Mouse (Mus musculus): ENCODE results near the gene Zbtb9. TPM values are rescaled to one million over a fixed set of nuclear protein-coding genes. Genes with fewer than 3 reads are reported as not detected.
A peak's percentile ranks its signal among the peaks of the same experiment; 100 is the strongest.

The Zbtb9 gene
- total and polyA plus RNA-seq, 2 experiments from 2014 or later, result 6.6 to 16.1 TPM

- Histone ChIP-seq H3K4me3 (ENCODE audit: low read depth, low read length) (no peak overlapping the region), H3K36me3 (ENCODE audit: insufficient read depth, low read length) (no peaks in the 10 kb centered on the region), H3K9ac (replicated peaks; ENCODE audit: low read length, poor library complexity, severe bottlenecking) (no peak overlapping the region), H3K27me3 (ENCODE audit: insufficient read depth, low read length) (no peaks in the 10 kb centered on the region), H3K9me3 (ENCODE audit: low read length) (no peaks in the 10 kb centered on the region), H3K27ac (ENCODE audit: low read depth, low read length) (no peak overlapping the region), H3K4me1 (ENCODE audit: insufficient read depth, low read length) (no peaks in the 10 kb centered on the region), H3K4me2 (ENCODE audit: low read depth, low read length, poor library complexity, severe bottlenecking) (no peak overlapping the region)
- 40% methylated on average over 9 of the region's 9 CpGs for WGBS
- ATAC-seq (ENCODE audit: low FRiP score) (no peak), DNase-seq (ENCODE audit: low spot score) (peak; percentile 17)
- peak; percentile 75 for TF ChIP-seq CTCF (IDR thresholded peaks at IDR 0.05)
Observed at GRCm38 (mm10) chr17:27004431-27004830, 31.5 kb downstream of the Zbtb9 start.

DNA sequence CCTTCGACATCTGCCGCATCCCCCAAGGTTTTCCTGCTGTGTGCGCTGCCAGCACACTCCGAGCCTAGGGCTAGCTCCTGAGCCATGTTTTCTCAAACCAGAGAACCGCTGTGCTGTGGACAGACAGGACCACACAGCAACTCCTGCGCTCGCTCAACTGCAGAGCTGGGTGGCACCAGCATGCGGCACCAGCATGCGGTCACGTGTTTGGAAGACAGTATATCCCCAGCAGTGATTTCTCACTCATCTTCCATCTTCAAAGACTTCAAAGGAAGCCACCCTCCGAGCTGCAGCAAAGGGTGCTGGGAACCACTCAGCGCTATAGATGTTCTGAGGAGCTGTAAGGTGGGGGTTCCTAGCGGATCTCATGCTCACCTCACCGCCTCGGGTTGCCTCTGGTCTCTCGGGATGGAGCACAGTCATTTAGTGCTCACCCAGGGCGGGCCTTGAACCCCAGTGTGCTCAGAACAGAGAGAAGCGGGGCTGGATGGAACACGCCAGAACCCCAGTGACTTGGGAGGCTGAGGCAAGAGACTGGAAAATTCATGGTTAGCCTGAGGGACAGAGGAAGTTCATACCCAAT is 32.0 kb downstream of the Zbtb9 start:
- H3K4me3 ChIP-seq (ENCODE audit: low read depth, low read length), result no peak overlapping the region
- H3K4me1 ChIP-seq (ENCODE audit: insufficient read depth, low read length), result no peaks in the 10 kb centered on the region
- H3K27ac ChIP-seq (ENCODE audit: low read depth, low read length), result no peak overlapping the region
- no peaks in the 10 kb centered on the region for H3K27me3 ChIP-seq (ENCODE audit: insufficient read depth, low read length)
- no peaks in the 10 kb centered on the region for H3K36me3 ChIP-seq (ENCODE audit: insufficient read depth, low read length)
- no peaks in the 10 kb centered on the region for H3K9me3 ChIP-seq (ENCODE audit: low read length)
- no peak for ATAC-seq (ENCODE audit: low FRiP score)
- H3K9ac ChIP-seq (replicated peaks; ENCODE audit: low read length, poor library complexity, severe bottlenecking), result no peak overlapping the region
- no peak overlapping the region for H3K4me2 ChIP-seq (ENCODE audit: low read depth, low read length, poor library complexity, severe bottlenecking)
- WGBS, result 42% methylated on average over 19 of the region's 19 CpGs
- no peak for TF ChIP-seq CTCF (IDR thresholded peaks at IDR 0.05)
- no peak for DNase-seq (ENCODE audit: low spot score)

GRCm38 (mm10) chr17:27005644-27006043 is 32.7 kb downstream of the Zbtb9 start:
- Histone ChIP-seq H3K4me2 (ENCODE audit: low read depth, low read length, poor library complexity, severe bottlenecking) (no peak overlapping the region), H3K4me1 (ENCODE audit: insufficient read depth, low read length) (no peaks in the 10 kb centered on the region), H3K27me3 (ENCODE audit: insufficient read depth, low read length) (no peaks in the 10 kb centered on the region), H3K9ac (replicated peaks; ENCODE audit: low read length, poor library complexity, severe bottlenecking) (no peak overlapping the region), H3K27ac (ENCODE audit: low read depth, low read length) (no peak overlapping the region), H3K9me3 (ENCODE audit: low read length) (no peaks in the 10 kb centered on the region), H3K4me3 (ENCODE audit: low read depth, low read length) (no peak overlapping the region), H3K36me3 (ENCODE audit: insufficient read depth, low read length) (no peaks in the 10 kb centered on the region)
- DNase-seq (ENCODE audit: low spot score) (no peak), ATAC-seq (ENCODE audit: low FRiP score) (no peak)
- WGBS, result 67% methylated on average over 11 of the region's 11 CpGs
- TF ChIP-seq CTCF (IDR thresholded peaks at IDR 0.05), result no peak

DNA sequence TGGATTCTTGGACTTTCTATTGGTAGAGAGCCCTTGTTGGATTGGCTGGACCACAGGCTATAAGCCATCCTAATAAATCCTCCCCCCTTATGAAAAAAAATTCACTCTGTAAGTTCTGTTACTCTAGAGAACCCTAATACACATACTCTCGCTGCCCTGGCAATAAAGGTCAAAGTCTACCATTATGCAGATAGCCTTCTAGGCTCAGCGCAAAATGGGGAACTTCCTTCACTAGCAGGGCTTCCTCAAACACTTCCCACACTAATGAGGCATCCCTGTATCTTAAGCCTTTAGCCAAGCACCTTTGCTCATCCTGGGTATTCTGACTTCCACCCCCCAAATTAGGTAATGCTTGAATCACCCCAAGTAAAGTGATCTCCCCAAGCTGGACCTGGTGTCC is 35.3 kb downstream of the Zbtb9 start:
- 80% methylated on average over 2 of the region's 2 CpGs for WGBS
- ATAC-seq (ENCODE audit: low FRiP score) (no peak), DNase-seq (ENCODE audit: low spot score) (no peak)
- H3K27ac ChIP-seq (ENCODE audit: low read depth, low read length), result no peak overlapping the region
- no peaks in the 10 kb centered on the region for H3K36me3 ChIP-seq (ENCODE audit: insufficient read depth, low read length)
- no peak overlapping the region for H3K4me2 ChIP-seq (ENCODE audit: low read depth, low read length, poor library complexity, severe bottlenecking)
- H3K9me3 ChIP-seq (ENCODE audit: low read length), result no peaks in the 10 kb centered on the region
- H3K27me3 ChIP-seq (ENCODE audit: insufficient read depth, low read length), result no peaks in the 10 kb centered on the region
- H3K4me3 ChIP-seq (ENCODE audit: low read depth, low read length), result no peak overlapping the region
- no peak for TF ChIP-seq CTCF (IDR thresholded peaks at IDR 0.05)
- H3K9ac ChIP-seq (replicated peaks; ENCODE audit: low read length, poor library complexity, severe bottlenecking), result no peak overlapping the region
- H3K4me1 ChIP-seq (ENCODE audit: insufficient read depth, low read length), result no peaks in the 10 kb centered on the region

DNA sequence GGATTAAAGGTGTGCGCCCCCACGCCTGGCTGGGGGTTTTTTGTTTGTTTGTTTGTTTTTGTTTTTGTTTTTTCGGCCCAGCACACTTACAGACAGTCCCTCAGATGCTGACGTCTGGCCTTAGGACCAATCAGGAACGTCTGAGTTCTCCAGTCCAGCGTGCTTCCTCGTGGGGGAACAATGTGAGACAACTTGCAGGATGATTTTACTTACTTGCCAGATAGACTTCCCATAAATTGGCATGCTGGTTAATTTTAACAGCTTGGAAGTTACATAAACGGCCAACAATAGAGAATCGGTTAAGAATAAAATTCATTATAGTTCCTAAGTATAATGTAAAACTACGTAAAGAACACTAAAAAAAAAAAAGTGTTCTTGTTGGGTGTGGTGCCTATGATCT is 38.2 kb downstream of the Zbtb9 start:
- H3K9ac ChIP-seq (replicated peaks; ENCODE audit: low read length, poor library complexity, severe bottlenecking), result no peak overlapping the region
- no peaks in the 10 kb centered on the region for H3K36me3 ChIP-seq (ENCODE audit: insufficient read depth, low read length)
- DNase-seq (ENCODE audit: low spot score) (no peak), ATAC-seq (ENCODE audit: low FRiP score) (no peak)
- WGBS, result 92% methylated on average over 10 of the region's 10 CpGs
- H3K4me3 ChIP-seq (ENCODE audit: low read depth, low read length), result no peak overlapping the region
- no peaks in the 10 kb centered on the region for H3K9me3 ChIP-seq (ENCODE audit: low read length)
- no peak for TF ChIP-seq CTCF (IDR thresholded peaks at IDR 0.05)
- no peaks in the 10 kb centered on the region for H3K27me3 ChIP-seq (ENCODE audit: insufficient read depth, low read length)
- H3K4me2 ChIP-seq (ENCODE audit: low read depth, low read length, poor library complexity, severe bottlenecking), result no peak overlapping the region
- no peaks in the 10 kb centered on the region for H3K4me1 ChIP-seq (ENCODE audit: insufficient read depth, low read length)
- no peak overlapping the region for H3K27ac ChIP-seq (ENCODE audit: low read depth, low read length)

DNA sequence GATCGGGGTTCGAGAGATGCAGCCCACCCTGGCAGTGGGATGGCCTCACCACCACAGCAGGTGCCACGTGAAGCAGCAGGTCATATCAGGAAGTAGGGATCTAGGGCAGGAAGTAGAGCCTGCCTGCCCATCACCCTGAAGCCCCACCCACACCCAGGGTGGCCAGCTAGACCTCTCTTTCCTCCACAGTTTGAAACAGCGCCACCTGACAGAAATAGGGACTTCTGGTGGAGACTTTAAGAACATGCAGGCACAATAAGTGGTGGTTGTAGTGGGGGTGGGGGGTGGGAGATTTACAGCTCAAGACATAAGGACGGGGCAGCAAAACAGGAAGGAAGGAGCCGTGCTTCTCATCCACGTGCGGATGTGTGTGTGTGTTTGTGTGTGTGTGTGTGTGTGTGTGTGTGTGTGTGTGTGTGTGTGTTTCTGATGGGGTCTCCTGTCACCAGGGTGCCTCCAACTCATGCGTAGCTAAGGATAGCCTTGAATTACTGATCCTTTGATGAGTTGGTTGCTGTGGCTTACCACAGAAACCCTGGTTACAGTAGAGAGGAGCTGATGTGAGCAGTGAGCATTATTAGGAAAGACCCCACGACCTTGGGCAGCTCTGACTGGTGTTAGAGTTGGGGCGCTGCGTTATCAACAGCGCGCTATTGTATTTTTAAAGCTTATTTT is 39.2 kb downstream of the Zbtb9 start:
- H3K36me3 ChIP-seq (ENCODE audit: insufficient read depth, low read length), result no peaks in the 10 kb centered on the region
- H3K4me1 ChIP-seq (ENCODE audit: insufficient read depth, low read length), result no peaks in the 10 kb centered on the region
- no peak for ATAC-seq (ENCODE audit: low FRiP score)
- DNase-seq (ENCODE audit: low spot score), result no peak
- H3K9me3 ChIP-seq (ENCODE audit: low read length), result no peaks in the 10 kb centered on the region
- no peaks in the 10 kb centered on the region for H3K27me3 ChIP-seq (ENCODE audit: insufficient read depth, low read length)
- H3K27ac ChIP-seq (ENCODE audit: low read depth, low read length), result no peak overlapping the region
- H3K9ac ChIP-seq (replicated peaks; ENCODE audit: low read length, poor library complexity, severe bottlenecking), result no peak overlapping the region
- 60% methylated on average over 14 of the region's 14 CpGs for WGBS
- H3K4me3 ChIP-seq (ENCODE audit: low read depth, low read length), result no peak overlapping the region
- H3K4me2 ChIP-seq (ENCODE audit: low read depth, low read length, poor library complexity, severe bottlenecking), result no peak overlapping the region
- TF ChIP-seq CTCF (IDR thresholded peaks at IDR 0.05), result no peak

Measured in midbrain, postnatal 0 days (tissue).